Mouse (Mus musculus) hindbrain, embryonic 10.5 days (tissue): ENCODE results near the gene Msrb3. TPM values are rescaled to one million over a fixed set of nuclear protein-coding genes. Genes with fewer than 3 reads are reported as not detected.

Experiments
- DNase-seq: peaks from one replicate; pipeline ENCODE4 v3.0.0-alpha.2; 2017; ENCODE audit warnings: low spot score
- H3K27ac ChIP-seq: fragments of 300-500 bp; sonication (generic); 2 replicates; pipeline ENCODE4 v1.5.1; 2016; ENCODE audit warnings: mild to moderate bottlenecking, moderate library complexity
- H3K27me3 ChIP-seq: fragments of 300-500 bp; sonication (generic); 2 replicates; pipeline ENCODE4 v1.6.1; 2016; ENCODE audit warnings: mild to moderate bottlenecking; ENCODE audit not compliant: poor library complexity, insufficient read depth, severe bottlenecking
- H3K36me3 ChIP-seq: fragments of 300-500 bp; sonication (generic); 2 replicates; pipeline ENCODE4 v1.6.1; 2016; ENCODE audit warnings: mild to moderate bottlenecking, moderate library complexity
- H3K4me1 ChIP-seq: fragments of 300-500 bp; sonication (generic); replicated peaks from 2 replicates; pipeline ENCODE4 v1.6.1; 2016; ENCODE audit warnings: mild to moderate bottlenecking
- H3K4me3 ChIP-seq: fragments of 300-500 bp; sonication (generic); 2 replicates; pipeline ENCODE4 v1.5.1; 2016; ENCODE audit warnings: mild to moderate bottlenecking, moderate library complexity
- H3K9me3 ChIP-seq: fragments of 300-500 bp; sonication (generic); 2 replicates; pipeline ENCODE4 v1.6.1; 2016; ENCODE audit warnings: mild to moderate bottlenecking, moderate library complexity
- WGBS: fragments of 180-500 bp; shearing (Covaris S2); methylation state at CpG from one replicate; pipeline ENCODE4 v1.1.7; 2016; 5-methylcytosine and 5-hydroxymethylcytosine counted together
- polyA plus RNA-seq: library from polyadenylated mRNA; unstranded; fragments of >200 nt; fragmentation: Nextera tagmentation; extraction: Ambion mirVana; gene quantifications from 2 replicates; pipeline ENCODE4 v1.2.1, GENCODE M21; 2016

The Msrb3 gene
- polyA plus RNA-seq, 1 experiment from 2014 or later, result 3.1 TPM

- Histone ChIP-seq H3K36me3 (no peaks in the 10 kb centered on the region), H3K4me1 (peaks cover 30% of the 10 kb centered on the region), H3K9me3 (no peaks in the 10 kb centered on the region), H3K27me3 (peaks cover 18% of the 10 kb centered on the region), H3K27ac (no peak overlapping the region), H3K4me3 (no peak overlapping the region)
- DNase-seq, result no peak
- 86% methylated on average over 6 of the region's 6 CpGs for WGBS
These were observed 150.7 kb downstream of the Msrb3 start for GRCm38 (mm10) chr10:120748156-120748555.

GRCm38 (mm10) chr10:120745138-120745856 is 153.6 kb downstream of the Msrb3 start:
- H3K36me3 ChIP-seq, result no peaks in the 10 kb centered on the region
- H3K4me1 ChIP-seq, result peaks cover 38% of the 10 kb centered on the region
- DNase-seq, result peak; percentile 92
- no peaks in the 10 kb centered on the region for H3K9me3 ChIP-seq
- WGBS, result 5% methylated on average over 18 of the region's 18 CpGs
- peak overlapping the region; percentile 87 for H3K27ac ChIP-seq
- peaks cover 36% of the 10 kb centered on the region for H3K27me3 ChIP-seq
- peak overlapping the region; percentile 41 for H3K4me3 ChIP-seq

GRCm38 (mm10) chr10:120744441-120745137 is 154.3 kb downstream of the Msrb3 start:
- peaks cover 36% of the 10 kb centered on the region for H3K27me3 ChIP-seq
- H3K27ac ChIP-seq, result peak overlapping the region; percentile 87
- H3K4me1 ChIP-seq, result peaks cover 38% of the 10 kb centered on the region
- no peaks in the 10 kb centered on the region for H3K9me3 ChIP-seq
- H3K4me3 ChIP-seq, result peak overlapping the region; percentile 41
- WGBS, result 1% methylated on average over 15 of the region's 15 CpGs
- peak; percentile 72 for DNase-seq
- no peaks in the 10 kb centered on the region for H3K36me3 ChIP-seq

GRCm38 (mm10) chr10:120736508-120737069 is 162.3 kb downstream of the Msrb3 start:
- Histone ChIP-seq H3K4me3 (peak overlapping the region; percentile 54), H3K27ac (peak overlapping the region; percentile 79), H3K27me3 (peaks cover 13% of the 10 kb centered on the region), H3K9me3 (no peaks in the 10 kb centered on the region), H3K36me3 (no peaks in the 10 kb centered on the region), H3K4me1 (peaks cover 21% of the 10 kb centered on the region)
- WGBS, result 10% methylated on average over 14 of the region's 14 CpGs
- no peak for DNase-seq

- WGBS, result 5% methylated on average over 25 of the region's 25 CpGs
- Histone ChIP-seq H3K36me3 (no peaks in the 10 kb centered on the region), H3K9me3 (no peaks in the 10 kb centered on the region), H3K27me3 (peaks cover 9% of the 10 kb centered on the region), H3K27ac (peak overlapping the region; percentile 79), H3K4me1 (peaks cover 21% of the 10 kb centered on the region), H3K4me3 (peak overlapping the region; percentile 54)
- DNase-seq, result peak; percentile 58
These were observed 163.0 kb downstream of the Msrb3 start for GRCm38 (mm10) chr10:120735722-120736507.

DNA sequence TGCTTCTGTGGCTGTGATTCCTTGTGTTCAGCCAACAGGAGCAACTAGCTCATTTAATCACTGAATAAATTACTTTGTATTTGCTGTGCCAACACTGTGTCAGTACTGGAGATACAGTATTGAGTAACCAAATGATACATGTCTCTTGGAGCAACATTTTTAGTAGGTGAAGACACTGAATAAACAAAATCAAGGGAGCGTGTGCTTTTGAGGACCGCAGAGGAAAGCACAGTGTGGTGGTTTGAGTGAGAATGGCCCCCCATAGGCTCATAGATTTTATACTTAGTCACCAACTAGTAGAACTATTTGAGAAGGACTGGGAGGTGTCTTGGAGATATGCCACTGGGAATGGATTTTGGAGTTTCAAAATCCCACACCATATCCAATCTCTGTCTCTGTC is 164.5 kb downstream of the Msrb3 start:
- Histone ChIP-seq H3K27ac (no peak overlapping the region), H3K27me3 (peaks cover 9% of the 10 kb centered on the region), H3K36me3 (no peaks in the 10 kb centered on the region), H3K9me3 (no peaks in the 10 kb centered on the region), H3K4me3 (no peak overlapping the region), H3K4me1 (peaks cover 21% of the 10 kb centered on the region)
- 96% methylated on average over 2 of the region's 2 CpGs for WGBS
- no peak for DNase-seq

Other genes with a start within 250 kb of the Msrb3 start
- gene Lemd3, start 80.2 kb upstream of the Msrb3 start, polyA plus RNA-seq, result 2.3 and 2.6 TPM in 2 replicates
- gene Wif1, start 134.9 kb upstream of the Msrb3 start, polyA plus RNA-seq, result 1.5 and 1.9 TPM in 2 replicates